Mouse (Mus musculus): ENCODE measurements at regions not wholly inside any gene's neighbourhood (a gene's known extent, or its start where the extent isn't known, plus 50 kb on each side); places are given as distances from the start of the nearest gene placed in this dataset.

DNA sequence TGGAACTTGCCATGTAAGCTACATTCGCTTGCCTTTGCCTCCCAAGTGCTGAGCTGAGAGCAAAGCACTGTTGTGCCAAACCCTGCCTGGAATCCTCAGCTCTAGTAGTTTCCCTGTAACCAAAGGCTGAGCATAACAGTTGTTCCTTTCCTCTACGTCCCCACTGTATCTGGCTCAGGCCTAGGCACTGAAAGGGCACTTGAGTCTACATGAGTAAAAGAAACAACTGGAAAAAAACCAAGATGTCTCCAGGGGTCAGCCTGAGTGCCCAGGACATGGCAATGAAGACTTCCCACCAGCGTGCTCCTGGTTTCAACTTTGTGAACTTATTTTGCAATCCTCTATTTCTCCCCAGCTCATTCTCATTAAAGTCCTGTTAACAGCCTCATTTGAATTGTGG, 150.5 kb upstream of the Bcl6 start:
- no peak for DNase-seq

DNA sequence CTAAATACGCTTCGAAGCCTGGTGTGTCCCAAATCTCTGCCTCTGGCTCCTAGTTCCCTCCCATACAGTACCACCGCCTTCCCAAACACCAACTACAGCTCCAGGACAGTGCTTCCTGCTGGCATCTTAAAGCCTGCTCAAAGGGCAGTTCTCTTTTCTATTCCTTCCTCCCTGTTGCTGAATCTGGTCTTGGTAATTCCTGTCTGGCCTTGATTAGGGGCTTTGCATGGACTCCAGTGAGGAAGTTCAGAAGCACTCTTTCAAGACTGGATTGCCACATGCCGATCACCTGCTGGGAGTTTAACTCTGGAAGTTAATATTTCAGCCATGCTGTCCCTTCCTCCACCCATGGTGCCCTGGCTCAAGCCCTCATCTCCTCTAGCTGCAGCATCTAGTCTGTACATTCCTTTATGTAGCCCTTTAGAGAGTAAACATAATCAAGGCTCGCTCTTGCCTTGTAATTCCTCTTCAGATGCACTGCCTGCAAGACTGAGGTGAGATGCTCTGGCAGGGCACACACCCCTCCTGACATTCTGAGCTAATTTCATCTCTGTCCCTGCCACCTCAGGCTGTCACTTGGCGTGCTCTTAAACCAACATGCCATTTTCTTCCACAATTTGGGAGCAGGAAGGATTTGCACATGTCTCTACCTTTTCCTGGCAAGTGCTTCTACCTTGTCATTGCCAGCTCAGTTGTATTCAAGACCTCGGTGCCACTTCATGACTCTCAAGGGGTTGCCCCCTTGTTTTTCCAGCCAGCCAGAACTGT, 148.8 kb upstream of the Bcl6 start:
- no peak for DNase-seq

DNA sequence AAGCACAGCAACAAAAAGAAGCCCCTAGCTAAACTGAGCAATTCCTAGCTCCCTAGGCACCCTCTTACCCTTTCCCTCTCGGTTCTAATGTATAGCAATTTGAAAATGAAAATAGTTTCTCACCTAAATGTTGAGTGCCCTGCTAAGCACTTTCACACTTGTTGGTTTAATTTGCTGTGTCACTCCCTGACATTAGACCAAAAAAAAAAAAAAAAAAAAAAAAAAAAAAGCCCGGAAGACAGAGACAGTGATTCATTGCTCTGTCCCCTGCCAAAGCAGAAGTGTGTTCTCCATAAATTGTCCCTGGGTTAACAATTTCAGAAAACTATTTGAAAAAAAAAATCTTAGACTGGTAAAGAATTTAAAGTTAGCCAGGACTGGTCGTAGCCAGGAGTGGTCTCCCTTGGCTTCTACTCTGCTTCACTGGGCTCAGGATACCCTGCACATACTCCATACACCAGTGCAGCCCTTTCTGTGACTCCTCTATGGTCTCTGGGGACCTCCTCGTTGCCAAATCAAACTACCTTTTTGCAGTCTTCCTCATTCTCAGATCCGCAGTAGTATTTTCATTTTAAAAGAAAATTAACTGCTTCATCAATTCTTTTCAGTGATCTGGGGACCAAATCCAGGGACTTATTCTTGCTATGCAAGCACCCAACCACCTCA, 148.0 kb upstream of the Bcl6 start:
- DNase-seq: no peak

DNA sequence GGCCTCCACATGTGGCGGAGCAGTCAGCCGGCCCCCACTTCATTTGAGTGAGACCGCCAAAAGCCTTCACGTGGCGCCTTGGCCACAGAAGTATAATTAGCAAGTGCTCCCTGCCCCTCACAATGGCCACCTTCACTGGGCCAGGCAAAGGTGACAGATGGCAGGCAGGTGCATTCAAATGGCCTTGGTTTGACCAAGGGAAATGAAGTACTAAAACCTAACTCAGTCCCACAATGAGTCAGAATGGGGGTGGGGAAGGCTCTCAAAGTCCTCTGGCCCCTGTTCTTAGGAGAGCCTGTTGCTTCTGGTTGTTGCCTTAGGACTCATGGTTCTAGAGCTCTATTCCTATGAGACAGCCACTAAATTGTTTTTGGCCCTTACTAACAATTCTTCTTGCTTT, 147.2 kb upstream of the Bcl6 start:
- DNase-seq: no peak

DNA sequence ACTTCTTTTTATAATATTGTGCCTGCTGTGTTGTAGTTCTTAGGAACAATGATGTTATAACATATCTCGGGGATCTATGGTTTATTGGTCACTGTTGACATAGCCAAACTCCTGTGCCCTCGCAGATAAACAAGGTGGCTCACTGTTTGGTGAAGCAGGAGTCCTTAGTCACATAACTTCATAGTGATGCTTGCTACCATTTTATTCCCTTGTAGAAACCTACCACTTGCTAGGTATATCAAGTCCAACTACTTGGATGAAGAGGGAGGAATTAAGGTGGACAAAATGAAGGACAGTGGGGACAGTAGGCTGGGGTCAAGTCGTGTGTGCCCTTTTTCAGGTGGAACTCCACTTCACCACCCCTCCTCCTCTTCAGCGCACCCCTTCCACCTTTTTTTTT, 146.7 kb upstream of the Bcl6 start:
- no peak for DNase-seq

DNA sequence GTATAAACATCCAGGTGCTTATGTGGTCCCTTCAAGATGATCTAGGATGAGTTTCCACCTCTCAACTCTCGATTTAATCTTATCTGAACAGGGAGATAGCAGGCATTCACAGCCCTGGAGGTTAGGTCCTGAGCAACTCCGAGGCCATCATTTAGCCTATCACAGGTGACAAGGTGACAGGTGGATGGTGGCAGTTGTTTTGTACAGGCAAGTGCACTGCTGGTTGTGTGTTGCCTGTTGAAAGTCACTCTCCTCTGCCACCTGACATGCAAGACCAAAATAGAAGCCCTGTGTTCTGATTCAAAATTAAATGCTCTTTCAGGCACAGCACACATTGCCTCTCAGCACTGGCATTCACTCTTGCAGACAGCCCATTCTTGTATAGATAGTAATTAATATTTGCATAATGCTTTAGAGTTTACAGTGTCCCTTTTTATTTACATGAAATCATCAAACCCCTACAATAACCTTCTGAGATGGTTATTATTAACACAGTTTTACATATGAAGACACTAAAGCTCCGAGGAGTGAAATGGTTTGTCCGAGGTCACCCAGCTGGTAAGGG, 145.9 kb upstream of the Bcl6 start:
- DNase-seq: no peak

DNA sequence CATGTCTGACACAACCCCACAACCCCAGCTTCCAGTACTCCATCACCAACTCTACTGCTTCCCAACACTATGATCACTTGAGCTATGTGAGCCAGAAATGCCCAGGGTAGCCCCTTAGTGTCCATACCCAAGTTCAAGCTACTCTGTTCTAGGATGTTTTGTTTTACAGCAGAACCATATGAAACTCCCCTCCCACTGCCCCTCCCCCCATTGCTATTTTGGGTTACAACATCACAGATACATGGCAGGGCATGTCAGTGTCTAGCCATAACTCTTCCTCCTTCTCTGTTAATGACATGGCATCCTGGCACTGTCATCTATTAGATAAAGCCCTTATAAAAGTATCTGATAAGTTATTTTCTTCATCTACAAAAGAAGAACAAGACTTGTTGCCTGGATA, 142.0 kb upstream of the Bcl6 start:
- DNase-seq: no peak

DNA sequence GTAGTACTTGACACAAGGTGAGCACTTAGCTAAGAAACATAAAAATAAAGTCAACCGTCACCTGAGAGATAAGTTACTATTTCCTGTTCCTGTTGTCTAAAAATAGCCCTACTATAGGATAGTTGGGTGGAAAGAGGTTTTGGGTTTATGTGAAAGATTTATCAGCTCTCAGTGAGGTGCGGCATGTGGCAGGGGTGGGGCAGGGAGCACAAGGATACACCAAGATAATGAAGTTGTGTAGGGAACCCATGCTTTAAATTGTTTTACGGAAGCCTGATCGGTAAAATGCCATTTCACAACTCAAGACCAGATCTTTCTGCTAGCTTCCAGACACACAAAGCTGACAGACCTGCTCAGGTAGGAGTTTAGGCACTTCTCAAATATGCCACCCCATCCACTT, 141.0 kb upstream of the Bcl6 start:
- DNase-seq: no peak

- DNase-seq: no peak
Observed at GRCm38 (mm10) chr16:24128566-24128965, 139.9 kb upstream of the Bcl6 start.

- DNase-seq: no peak
Observed at GRCm38 (mm10) chr16:24124766-24125165, 136.1 kb upstream of the Bcl6 start.

GRCm38 (mm10) chr16:24124083-24124482, 135.4 kb upstream of the Bcl6 start:
- DNase-seq: no peak

GRCm38 (mm10) chr16:24121633-24122032, 133.0 kb upstream of the Bcl6 start:
- no peak for DNase-seq

DNA sequence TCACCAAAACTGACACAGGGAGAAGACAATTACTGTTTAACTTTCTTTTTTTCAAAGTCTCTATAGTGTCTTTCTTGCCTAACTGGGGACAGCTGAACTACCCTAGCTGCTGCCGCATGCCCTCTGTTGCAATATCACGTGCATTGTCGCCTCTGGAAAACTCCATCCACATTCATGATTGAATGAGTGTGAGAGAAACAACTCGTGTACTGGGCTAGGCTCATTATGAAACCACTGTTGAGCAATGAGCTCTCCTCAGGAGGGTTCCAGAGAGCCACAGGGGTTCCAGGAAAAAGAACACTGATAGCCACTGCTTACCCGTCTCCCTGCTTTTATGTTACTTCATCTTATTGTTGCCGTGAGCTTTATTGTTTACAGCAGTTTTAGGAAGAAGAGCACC, 132.2 kb upstream of the Bcl6 start:
- no peak for DNase-seq

DNA sequence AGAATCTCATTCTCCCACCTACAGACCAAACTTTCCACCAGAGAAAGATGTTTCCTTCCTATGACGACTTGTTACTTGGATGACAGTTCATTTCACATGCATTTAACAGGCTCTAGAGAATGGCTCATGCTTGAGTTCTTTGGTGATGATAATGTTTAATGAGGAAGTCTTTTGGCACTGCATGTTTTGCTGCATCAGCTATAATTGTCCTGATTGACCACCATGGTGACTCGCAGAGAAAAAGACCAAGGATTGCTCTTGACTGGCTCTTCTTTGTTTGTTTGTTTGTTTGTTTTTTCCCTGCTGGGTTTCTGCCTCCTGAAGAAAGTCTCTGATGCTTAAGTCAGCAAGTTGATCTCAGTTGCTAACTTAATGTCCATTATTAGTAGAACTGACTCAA, 129.8 kb upstream of the Bcl6 start:
- no peak for DNase-seq

- no peak for DNase-seq
Observed at GRCm38 (mm10) chr16:24102854-24103690, 114.4 kb upstream of the Bcl6 start.

DNA sequence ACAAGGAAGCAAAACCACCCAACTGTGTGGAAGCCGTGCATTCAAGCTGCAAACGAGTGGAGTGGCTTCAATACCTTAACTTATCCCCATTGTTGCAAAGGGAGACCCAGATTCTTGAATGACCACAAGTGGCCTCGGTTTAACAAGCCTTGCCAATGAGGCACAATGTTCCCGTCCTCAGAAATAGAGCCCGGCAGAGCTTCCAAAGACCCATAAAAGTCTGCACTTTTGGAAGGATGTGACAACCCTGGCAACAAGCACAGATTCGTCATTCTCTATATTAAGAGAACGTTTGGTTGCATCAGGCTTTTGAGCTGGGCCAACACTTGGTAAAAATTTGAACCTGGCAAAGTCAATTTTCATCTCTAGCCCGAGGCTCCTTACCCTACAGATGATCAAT, 108.9 kb upstream of the Bcl6 start:
- DNase-seq: no peak

DNA sequence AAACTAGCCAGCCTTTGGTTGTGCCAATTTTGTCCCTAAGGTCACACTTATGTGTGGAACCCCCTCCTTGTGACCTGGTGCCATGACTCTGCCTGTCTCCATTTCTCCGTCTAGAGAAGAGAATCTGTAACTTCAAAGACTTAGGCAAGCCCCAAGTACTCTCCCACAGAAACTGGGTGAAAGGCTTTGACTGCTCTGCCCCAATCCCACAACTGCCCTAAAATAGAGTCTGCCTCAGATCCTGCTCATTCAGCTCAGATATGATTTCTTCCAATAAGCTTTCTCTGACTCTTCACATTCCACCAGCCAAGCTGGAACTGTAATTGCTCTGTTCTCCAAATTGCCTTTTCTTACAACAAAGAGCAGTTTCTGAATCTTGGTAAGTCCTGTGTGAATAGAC, 107.4 kb upstream of the Bcl6 start:
- no peak for DNase-seq

DNA sequence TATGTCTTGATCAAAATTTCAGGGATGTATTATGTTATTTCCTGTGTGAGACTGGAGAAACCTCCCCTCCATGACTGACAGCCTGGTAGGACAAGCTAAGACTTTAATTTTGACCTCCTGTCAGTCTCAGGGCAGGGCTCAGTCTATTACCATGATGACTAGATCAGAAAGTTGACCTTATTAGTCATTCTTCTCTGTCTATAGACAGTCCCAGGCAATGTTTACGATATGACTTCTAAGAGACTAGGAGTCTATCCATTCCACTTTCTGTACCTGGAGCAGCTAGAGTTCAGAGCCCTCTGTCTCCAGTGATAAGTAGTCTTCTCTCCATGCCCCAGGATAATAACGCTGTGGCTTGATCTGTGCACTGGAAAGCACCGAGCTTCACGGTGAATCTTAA, 107.0 kb upstream of the Bcl6 start:
- no peak for DNase-seq

- no peak for DNase-seq
Observed at GRCm38 (mm10) chr16:24094566-24094965, 105.9 kb upstream of the Bcl6 start.

GRCm38 (mm10) chr16:24093624-24094023, 105.0 kb upstream of the Bcl6 start:
- DNase-seq: no peak

DNA sequence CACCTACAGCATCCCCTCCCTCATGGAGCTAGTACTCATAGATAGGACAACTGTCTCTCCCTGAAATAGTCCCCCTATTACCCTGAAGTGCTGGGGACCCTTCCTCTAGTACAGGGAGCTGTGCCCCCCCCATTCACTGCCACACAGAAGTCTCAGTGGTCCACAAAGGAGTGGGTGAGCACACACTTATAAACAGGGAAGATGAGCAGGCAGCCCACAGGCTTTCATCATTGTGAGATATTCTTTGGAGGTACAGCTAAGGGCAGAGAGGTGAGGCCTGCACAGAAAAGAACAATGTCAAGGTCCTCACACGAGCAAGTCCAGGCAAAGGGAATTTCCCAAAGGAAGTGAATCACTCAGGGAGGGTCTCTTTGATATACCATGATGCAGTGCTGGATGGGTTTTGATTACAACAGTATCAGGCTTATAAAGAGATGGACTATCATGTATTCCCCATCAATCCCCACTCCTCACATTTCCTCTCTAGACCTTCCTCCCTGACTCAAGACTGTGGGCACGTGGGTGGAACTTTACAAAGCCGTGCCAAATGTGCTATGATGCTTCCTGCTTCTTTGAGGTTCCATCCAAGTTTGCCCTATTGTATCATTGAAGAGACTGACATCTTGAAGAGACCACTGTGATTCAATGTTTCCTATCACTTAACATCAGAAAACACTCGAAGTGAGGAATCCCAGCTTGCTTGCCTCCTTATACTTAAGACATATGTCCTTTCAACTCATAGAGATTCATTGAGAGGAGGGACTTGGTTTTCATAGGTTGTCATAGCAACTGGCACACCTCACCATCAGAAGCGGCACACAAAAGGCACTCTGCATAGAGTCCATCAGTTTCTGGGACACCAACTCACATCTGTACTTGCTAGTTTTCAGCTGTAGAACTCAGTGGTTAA, 104.2 kb upstream of the Bcl6 start:
- no peak for DNase-seq

DNA sequence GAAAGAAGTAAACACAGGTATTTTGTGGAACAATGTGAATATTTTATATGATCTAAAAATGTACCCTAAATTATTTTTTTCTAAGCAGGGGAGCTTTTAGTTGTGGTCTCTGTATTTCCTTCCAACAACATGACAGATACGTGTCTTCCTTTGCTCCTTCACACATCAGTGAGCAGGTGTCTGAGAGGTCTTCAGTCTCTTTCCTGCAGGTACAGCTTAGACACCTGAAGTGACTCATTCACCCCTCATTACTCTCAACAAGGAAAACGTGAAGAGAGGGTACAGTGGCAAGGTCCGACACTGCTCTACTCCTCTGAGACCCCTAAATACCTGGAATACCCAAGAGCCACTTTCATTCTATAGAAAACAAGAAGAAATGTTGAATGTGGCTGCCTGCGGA, 103.5 kb upstream of the Bcl6 start:
- DNase-seq: no peak

Data from spleen, adult 18-20 months (tissue).